Mouse (Mus musculus): Measurements from ENCODE around the gene Smpd4.

- TF ChIP-seq GATA1 (IDR thresholded peaks at IDR 0.05; ENCODE audit: low read length) (no peak), TAL1 (IDR thresholded peaks at IDR 0.05; ENCODE audit: low read length) (no peak)
Measured at GRCm38 (mm10) chr16:17649925-17650605, 30.9 kb downstream of the Smpd4 start.
